Mouse (Mus musculus): ENCODE measurements at regions not wholly inside any gene's neighbourhood (a gene's known extent, or its start where the extent isn't known, plus 50 kb on each side); places are given as distances from the start of the nearest gene placed in this dataset.

DNA sequence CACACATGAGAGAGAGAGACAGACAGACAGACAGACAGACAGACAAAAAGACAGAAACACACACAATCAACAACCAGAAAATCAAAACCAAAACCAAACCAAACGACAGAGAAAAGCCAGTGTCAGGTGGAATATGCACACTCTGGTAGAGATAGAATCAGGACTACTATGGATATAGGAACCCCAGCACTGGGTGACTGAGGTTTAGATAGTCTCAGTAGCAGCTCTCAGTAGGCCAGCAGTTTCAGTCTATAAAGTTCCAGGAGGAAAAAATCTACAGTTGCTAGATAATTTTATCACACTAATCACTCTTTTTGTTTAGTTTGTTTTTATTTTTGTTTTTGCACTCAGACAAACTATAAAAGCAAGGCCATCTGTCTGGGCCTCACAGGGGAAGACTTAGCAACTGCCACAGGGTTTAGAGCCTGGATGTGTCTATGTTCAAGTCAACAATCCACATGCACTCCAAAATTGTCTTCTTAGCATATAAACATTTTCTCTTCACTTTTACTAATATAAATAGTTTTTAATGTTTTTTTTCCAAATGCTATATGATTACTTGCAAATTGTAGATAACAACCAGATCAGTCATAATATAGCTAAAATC, 718.2 kb downstream of the Trim52 start:
- Histone ChIP-seq H3K4me3 (ENCODE audit: low read depth, low read length) (no peak overlapping the region), H3K4me2 (ENCODE audit: low read length) (no peak overlapping the region), H3K36me3 (ENCODE audit: control insufficient read depth, insufficient read depth, low read length) (no peaks in the 10 kb centered on the region), H3K4me1 (ENCODE audit: control insufficient read depth, insufficient read depth, low read length) (no peaks in the 10 kb centered on the region), H3K9me3 (replicated peaks; ENCODE audit: control insufficient read depth, low read length, poor library complexity, severe bottlenecking) (no peaks in the 10 kb centered on the region), H3K27ac (ENCODE audit: low read length) (no peak overlapping the region), H3K9ac (ENCODE audit: low read depth, low read length) (no peak overlapping the region), H3K27me3 (ENCODE audit: control insufficient read depth, insufficient read depth, low read depth, low read length) (no peaks in the 10 kb centered on the region)
- no peak for ATAC-seq
- WGBS = 80% methylated on average over 1 of the region's 1 CpGs

DNA sequence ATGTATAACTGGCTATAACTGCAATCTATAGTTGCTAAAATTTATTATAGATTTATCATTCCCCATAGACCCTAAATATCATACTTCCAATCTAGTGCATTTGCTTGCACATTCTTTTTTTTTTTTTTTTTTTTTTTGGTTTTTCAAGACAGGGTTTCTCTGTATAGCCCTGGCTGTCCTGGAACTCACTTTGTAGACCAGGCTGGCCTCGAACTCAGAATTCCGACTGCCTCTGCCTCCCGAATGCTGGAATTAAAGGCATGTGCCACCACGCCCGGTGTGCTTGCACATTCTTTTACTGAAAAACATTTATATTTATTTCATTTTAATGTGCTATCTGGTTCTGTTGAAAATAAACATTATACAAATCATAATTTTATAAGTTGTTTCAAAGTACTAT, 729.7 kb downstream of the Trim52 start:
- Histone ChIP-seq H3K36me3 (ENCODE audit: control insufficient read depth, insufficient read depth, low read length) (no peaks in the 10 kb centered on the region), H3K4me1 (ENCODE audit: control insufficient read depth, insufficient read depth, low read length) (0 out of 2 replicates have a peak, but pooled peaks cover 3% of the 10 kb centered on the region), H3K9me3 (replicated peaks; ENCODE audit: control insufficient read depth, low read length, poor library complexity, severe bottlenecking) (no peaks in the 10 kb centered on the region), H3K4me2 (ENCODE audit: low read length) (no peak overlapping the region), H3K27ac (ENCODE audit: low read length) (no peak overlapping the region), H3K27me3 (ENCODE audit: control insufficient read depth, insufficient read depth, low read depth, low read length) (no peaks in the 10 kb centered on the region), H3K4me3 (ENCODE audit: low read depth, low read length) (no peak overlapping the region), H3K9ac (ENCODE audit: low read depth, low read length) (no peak overlapping the region)
- peak; percentile 26; the same call in 1 of the 2 replicates for ATAC-seq
- WGBS = 81% methylated on average over 5 of the region's 5 CpGs

DNA sequence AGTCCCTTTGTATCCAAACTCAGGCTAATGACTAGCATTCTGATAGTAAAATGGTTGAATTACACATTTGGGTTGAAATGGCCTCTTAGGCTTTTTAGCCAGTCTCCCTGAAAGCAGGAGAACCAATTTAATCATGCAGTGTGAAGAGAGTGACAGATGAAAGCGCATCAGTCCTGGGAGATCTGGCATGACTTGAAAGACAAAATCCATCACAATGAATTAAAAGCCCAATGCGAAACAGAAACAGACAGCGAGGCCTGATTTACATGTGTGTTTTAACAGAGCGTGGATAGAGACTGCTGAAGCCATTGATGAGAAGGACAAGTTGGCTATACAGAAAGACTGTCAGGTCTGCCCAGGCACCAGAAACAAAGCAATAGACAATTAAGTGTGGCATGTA, 730.2 kb downstream of the Trim52 start:
- ATAC-seq = peak; percentile 94
- WGBS = 6% methylated on average over 4 of the region's 4 CpGs
- H3K4me2 ChIP-seq (ENCODE audit: low read length) = no peak overlapping the region
- no peaks in the 10 kb centered on the region for H3K27me3 ChIP-seq (ENCODE audit: control insufficient read depth, insufficient read depth, low read depth, low read length)
- H3K36me3 ChIP-seq (ENCODE audit: control insufficient read depth, insufficient read depth, low read length) = no peaks in the 10 kb centered on the region
- H3K9me3 ChIP-seq (replicated peaks; ENCODE audit: control insufficient read depth, low read length, poor library complexity, severe bottlenecking) = no peaks in the 10 kb centered on the region
- H3K4me1 ChIP-seq (ENCODE audit: control insufficient read depth, insufficient read depth, low read length) = 0 out of 2 replicates have a peak, but pooled peaks cover 3% of the 10 kb centered on the region
- no peak overlapping the region for H3K9ac ChIP-seq (ENCODE audit: low read depth, low read length)
- H3K4me3 ChIP-seq (ENCODE audit: low read depth, low read length) = no peak overlapping the region
- no peak overlapping the region for H3K27ac ChIP-seq (ENCODE audit: low read length)

All from midbrain, embryonic 16.5 days (tissue).